Mouse (Mus musculus): Measurements from ENCODE around the gene Fam169a. TPM values are rescaled to one million over a fixed set of nuclear protein-coding genes. Genes with fewer than 3 reads are reported as not detected.
A peak's percentile ranks its signal among the peaks of the same experiment; 100 is the strongest.
"Not testable (repeated sequence)": the region's sequence is repeated elsewhere in the genome, so short reads cannot be mapped to it uniquely, and the experiment has no call there.

Fam169a gene
- total RNA-seq, 2 experiments from 2014 or later: 0.22 to 0.69 TPM

DNA sequence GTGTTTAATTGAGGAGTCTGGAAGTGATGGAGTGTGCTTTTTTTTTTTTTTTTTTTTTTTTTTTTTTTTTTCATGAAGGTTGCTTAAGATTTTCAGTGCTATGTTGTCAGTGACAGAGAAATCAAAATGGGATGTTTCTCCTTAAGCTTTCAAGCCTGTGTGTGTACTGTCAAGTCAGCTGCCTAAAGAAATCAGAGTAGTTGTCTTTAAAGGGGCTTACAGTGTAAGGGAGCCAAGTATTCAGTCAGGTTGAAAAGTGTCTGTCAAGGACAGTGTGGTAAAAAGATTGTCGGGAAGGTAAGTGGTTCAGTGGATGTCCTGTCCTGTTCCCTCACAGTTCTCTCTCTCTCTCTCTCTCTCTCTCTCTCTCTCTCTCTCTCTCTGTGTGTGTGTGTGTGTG lies 6.4 kb downstream of the Fam169a start:
- DNase-seq: no peak
- intact Hi-C loops (cut with DNase I): no loop called here

GRCm38 (mm10) chr13:97077556-97077955 lies 10.5 kb downstream of the Fam169a start:
- intact Hi-C loops (cut with DNase I): no loop called here
- DNase-seq: no peak

- intact Hi-C loops (cut with DNase I): no loop called here
Observed at GRCm38 (mm10) chr13:97080201-97080600, 13.1 kb downstream of the Fam169a start.

DNA sequence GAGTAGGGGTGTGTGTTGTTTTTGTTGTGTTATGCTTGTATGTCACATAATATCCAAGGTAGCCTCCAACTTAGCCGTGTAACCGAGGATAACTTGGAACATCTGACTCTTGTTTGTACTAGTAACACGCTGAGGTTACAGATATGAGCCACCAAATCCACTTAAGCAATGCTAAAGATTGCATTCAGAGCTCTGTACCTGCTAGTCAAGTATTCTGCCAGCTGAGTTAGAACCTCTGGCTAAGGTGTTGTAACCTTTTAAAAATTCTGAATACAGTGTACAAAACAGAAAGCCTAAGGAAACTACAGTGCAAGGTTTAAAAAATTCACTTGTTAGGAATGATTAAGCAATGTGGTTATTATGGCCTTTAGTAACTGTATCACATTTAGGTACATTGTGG lies 13.5 kb downstream of the Fam169a start:
- intact Hi-C loops (cut with DNase I): no loop called here
- no peak for DNase-seq

More at GRCm38 (mm10) chr13:97080201-97080600, 13.1 kb downstream of the Fam169a start:
- DNase-seq: no peak

- no peak for DNase-seq
- intact Hi-C loops (cut with DNase I): no loop called here
Observed at GRCm38 (mm10) chr13:97082432-97082831, 15.3 kb downstream of the Fam169a start.

DNA sequence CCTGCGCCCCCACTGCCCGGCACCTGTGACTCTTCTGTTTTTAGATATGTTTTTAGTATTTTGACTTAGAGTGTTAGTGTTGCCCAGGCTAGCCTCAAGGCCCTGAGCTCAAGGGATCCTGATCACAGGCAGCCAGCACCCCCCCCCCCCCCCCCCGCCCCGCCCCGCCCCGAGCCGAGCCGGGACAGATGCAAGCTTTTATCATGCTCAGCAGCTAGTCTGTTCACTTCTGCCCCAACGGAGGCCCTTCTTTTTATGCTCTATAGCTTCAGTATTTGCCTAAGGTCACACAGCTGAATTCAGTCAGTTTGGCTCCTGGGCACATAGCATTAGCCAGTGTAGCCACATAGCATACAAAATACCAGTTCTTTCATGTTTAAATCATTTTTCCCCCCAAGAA lies 19.2 kb downstream of the Fam169a start:
- intact Hi-C loops (cut with DNase I): no loop called here
- no peak for DNase-seq

- no peak for DNase-seq
- intact Hi-C loops (cut with DNase I): no loop called here
Observed at GRCm38 (mm10) chr13:97087421-97087820, 20.3 kb downstream of the Fam169a start.

DNA sequence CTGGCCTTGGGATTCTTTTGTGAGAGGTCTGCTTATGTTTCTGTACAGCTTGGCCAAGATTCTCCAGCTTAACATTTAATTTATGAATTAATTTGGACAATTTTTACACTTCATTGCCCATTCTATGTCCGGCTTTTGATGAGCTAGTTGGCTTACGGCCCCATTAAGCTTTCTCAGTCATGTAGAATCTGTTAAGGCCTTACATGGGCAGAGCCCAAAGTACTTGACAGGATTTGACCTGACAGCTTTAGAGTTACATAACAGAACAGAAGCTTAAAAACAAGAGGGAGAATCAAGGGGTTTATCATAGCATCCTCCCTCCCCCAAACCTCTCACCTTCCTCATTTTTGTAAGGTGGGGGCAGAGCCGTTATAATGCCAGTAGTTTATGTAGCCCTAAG lies 21.1 kb downstream of the Fam169a start:
- intact Hi-C loops (cut with DNase I): no loop called here

GRCm38 (mm10) chr13:97095726-97096125 lies 28.6 kb downstream of the Fam169a start:
- intact Hi-C loops (cut with DNase I): no loop called here

More for the DNA sequence above, 21.1 kb downstream of the Fam169a start:
- no peak for DNase-seq

GRCm38 (mm10) chr13:97099187-97099852 lies 32.2 kb downstream of the Fam169a start, which contains the start of gene Gm6169:
Gm6169 (minus strand) TSS chr13:97099237.
- DNase-seq: peak; percentile 2 to 18
- intact Hi-C loops (cut with DNase I): no loop called here

More at GRCm38 (mm10) chr13:97095726-97096125, 28.6 kb downstream of the Fam169a start:
- no peak for DNase-seq

GRCm38 (mm10) chr13:97104996-97105395 lies 37.9 kb downstream of the Fam169a start:
- intact Hi-C loops (cut with DNase I): no loop called here
- DNase-seq: no peak

DNA sequence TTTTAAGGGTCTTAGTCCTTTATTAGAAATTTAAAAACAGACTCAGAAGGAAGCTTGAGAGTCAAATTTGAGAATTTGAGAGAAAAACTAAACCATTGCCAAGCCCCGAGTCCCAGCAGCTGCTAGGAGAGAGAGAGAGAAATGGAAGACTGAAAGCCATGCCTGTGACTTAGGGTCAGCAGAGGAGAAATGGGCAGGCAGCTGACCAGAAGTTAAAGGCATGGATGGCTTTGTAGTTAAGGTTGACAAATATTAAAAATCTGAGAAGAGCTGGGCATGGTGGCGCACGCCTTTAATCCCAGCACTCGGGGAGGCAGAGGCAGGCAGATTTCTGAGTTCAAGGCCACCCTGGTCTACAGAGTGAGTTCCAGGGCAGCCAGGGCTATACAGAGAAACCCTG lies 40.6 kb downstream of the Fam169a start:
- DNase-seq; intact Hi-C loops (cut with DNase I): not testable (repeated sequence)

- no peak for DNase-seq
- intact Hi-C loops (cut with DNase I): no loop called here
Observed at GRCm38 (mm10) chr13:97109046-97109445, 42.0 kb downstream of the Fam169a start.

DNA sequence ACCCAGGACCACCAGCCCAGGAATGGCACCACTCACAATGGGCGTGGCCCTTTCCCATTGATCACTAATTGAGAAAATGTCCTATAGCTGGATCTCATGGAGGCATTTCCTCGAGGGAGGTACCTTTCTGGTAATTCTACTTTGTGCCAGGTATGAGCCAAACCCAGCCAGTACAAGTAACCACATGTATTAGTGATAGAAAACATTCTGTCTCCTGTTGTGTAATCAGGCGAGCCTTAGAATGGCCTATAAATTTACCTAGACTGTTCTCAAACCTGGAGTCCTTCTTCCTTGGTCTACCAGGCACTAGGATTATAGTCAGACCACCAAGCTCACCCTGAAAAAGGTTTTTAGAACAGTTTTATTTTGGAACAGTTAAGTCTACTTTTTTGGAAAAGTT lies 54.3 kb downstream of the Fam169a start:
- no peak for DNase-seq
- intact Hi-C loops (cut with DNase I): no loop called here

DNA sequence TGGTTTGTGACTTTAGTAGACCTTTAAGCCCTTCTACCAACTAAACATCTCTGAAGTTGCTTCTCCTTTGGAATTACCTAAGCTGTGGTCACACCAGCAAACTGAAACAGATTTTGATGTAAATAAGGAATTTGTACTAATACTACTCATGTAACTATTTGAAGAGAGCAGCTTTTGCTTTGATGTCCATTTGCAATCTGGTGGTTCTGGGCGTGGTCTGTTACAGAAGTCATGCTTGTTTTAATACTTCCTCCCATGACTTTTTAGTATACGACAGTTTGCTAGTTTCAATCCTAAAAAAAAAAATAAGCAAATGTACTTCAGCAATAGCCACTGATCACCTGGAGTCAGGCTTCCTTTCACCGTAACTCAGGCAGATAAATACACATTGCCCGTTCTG lies 62.6 kb downstream of the Fam169a start:
- intact Hi-C loops (cut with DNase I): loop anchor here (10.0 kb wide), 1 partner anchor 735 kb away; no protein-coding TSS in a partner anchor
- DNase-seq: not testable (repeated sequence)

- intact Hi-C loops (cut with DNase I): loop anchor here (10.0 kb wide), 1 partner anchor 736 kb away; no protein-coding TSS in a partner anchor
- not testable (repeated sequence) for DNase-seq
Observed at GRCm38 (mm10) chr13:97130413-97130812, 63.3 kb downstream of the Fam169a start.

- intact Hi-C loops (cut with DNase I): loop anchor here (10.0 kb wide), 1 partner anchor 743 kb away; no protein-coding TSS in a partner anchor
- DNase-seq: peak; percentile 85 to 91
Observed at GRCm38 (mm10) chr13:97137466-97138400, 70.6 kb downstream of the Fam169a start, which contains the start of the genes Gfm2 and Nsa2. Gfm2 (plus strand) TSS chr13:97137937. Nsa2 (minus strand) TSS chr13:97137937.

- DNase-seq: not testable (repeated sequence)
- intact Hi-C loops (cut with DNase I): loop anchor here (10.0 kb wide), 1 partner anchor 744 kb away; no protein-coding TSS in a partner anchor
Observed at GRCm38 (mm10) chr13:97138404-97138931, 71.4 kb downstream of the Fam169a start.

- intact Hi-C loops (cut with DNase I): no loop called here
- no peak for DNase-seq
Observed at GRCm38 (mm10) chr13:97142321-97142720, 75.2 kb downstream of the Fam169a start.

- DNase-seq: peak; percentile 19 to 35
- intact Hi-C loops (cut with DNase I): no loop called here
Observed at GRCm38 (mm10) chr13:97145834-97146233, 78.7 kb downstream of the Fam169a start.
